Mouse (Mus musculus) forebrain, embryonic 14.5 days (tissue): Measurements from ENCODE around the gene Samd10. TPM values are rescaled to one million over a fixed set of nuclear protein-coding genes. Genes with fewer than 3 reads are reported as not detected.
A peak's percentile ranks its signal among the peaks of the same experiment; 100 is the strongest.

Experiments used
- ATAC-seq: fragments of 200-750 bp; cut with Nextera tagmentation; 2 replicates; pipeline ENCODE4 v1.8.0; 2017; ENCODE audit warnings: mild to moderate bottlenecking, moderate library complexity
- DNase-seq: peaks from one replicate; pipeline ENCODE4 v3.0.0-alpha.2; 2015; ENCODE audit warnings: low spot score
- H3K27ac ChIP-seq: fragments of 300-500 bp; sonication (generic); 2 replicates; pipeline ENCODE4 v1.5.1; 2014; ENCODE audit warnings: low read depth, mild to moderate bottlenecking, control low read depth, low read length, moderate library complexity
- H3K27me3 ChIP-seq: fragments of 300-500 bp; sonication (generic); replicated peaks from 2 replicates; pipeline ENCODE4 v1.6.1; 2014; ENCODE audit warnings: low read length, control low read depth, mixed read lengths; ENCODE audit not compliant: control insufficient read depth, insufficient read depth
- H3K36me3 ChIP-seq: fragments of 300-500 bp; sonication (generic); 2 replicates; pipeline ENCODE4 v1.6.1; 2014; ENCODE audit warnings: low read length, control low read depth; ENCODE audit not compliant: control insufficient read depth, insufficient read depth
- H3K4me1 ChIP-seq: fragments of 300-500 bp; sonication (generic); 2 replicates; pipeline ENCODE4 v1.6.1; 2014; ENCODE audit warnings: antibody characterized with exemption, low read length, control low read depth; ENCODE audit not compliant: control insufficient read depth, insufficient read depth
- H3K4me2 ChIP-seq: fragments of 300-500 bp; sonication (generic); 2 replicates; pipeline ENCODE4 v1.6.1; 2014; ENCODE audit warnings: mild to moderate bottlenecking, control low read depth, low read length
- H3K4me3 ChIP-seq: fragments of 300-500 bp; sonication (generic); 2 replicates; pipeline ENCODE4 v1.5.1; 2014; ENCODE audit warnings: low read depth, low read length, control low read depth
- H3K9ac ChIP-seq: fragments of 300-500 bp; sonication (generic); 2 replicates; pipeline ENCODE4 v1.6.1; 2014; ENCODE audit warnings: mild to moderate bottlenecking, low read length, control low read depth, moderate library complexity
- H3K9me3 ChIP-seq: fragments of 300-500 bp; sonication (generic); replicated peaks from 2 replicates; pipeline ENCODE4 v1.6.1; 2016; ENCODE audit warnings: low read length, control low read depth, mixed read lengths; ENCODE audit not compliant: control insufficient read depth
- WGBS: fragments of 180-500 bp; shearing (Covaris S2); extraction: QIAGEN DNeasy Blood & Tissue Kit; methylation state at CpG from one replicate; pipeline ENCODE4 v1.1.7; 2014; 5-methylcytosine and 5-hydroxymethylcytosine counted together
- polyA plus RNA-seq: library from polyadenylated mRNA; unstranded; fragments of >200 nt; fragmentation: Nextera tagmentation; extraction: Ambion mirVana; gene quantifications from 2 replicates; pipeline ENCODE4 v1.2.1, GENCODE M21; 2014

Gene Samd10
- polyA plus RNA-seq, 1 experiment from 2014 or later, result 140 TPM

DNA sequence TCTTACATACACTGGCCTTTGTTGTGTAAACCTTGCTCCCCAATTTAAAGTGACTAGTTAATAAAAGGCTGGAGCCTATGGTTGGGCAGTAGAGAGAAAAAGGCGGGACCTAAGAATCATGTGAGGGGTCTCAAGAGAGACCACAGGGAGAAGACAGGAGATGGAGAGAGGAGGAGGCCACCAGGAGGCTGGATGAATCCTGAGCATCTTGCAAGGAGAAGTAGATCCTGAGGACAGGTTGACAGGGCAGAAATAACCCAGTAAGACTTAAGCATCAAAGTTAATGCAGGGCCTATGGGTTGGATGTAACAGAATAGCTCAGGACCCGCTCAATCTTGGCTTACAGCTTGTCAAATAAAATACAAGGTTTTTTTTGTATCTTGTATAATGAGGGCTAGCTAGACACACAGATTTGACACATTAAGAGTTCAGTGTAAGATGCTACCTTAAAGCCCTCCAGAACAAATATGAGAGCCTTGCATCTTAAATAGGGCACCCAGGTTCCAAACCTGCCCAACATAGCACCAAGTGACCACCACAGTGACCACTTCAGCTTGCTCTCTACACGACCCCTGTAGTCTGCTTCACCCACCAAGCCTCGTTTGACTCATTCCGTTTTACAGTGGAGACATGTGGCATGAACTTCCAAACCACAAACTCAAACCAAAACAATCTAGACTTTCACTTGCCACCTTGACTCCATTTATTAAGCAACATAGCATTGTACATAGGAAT lies 19.9 kb upstream of the Samd10 start:
- 93% methylated on average over 5 of the region's 5 CpGs for WGBS
- ATAC-seq, result no peak
- Histone ChIP-seq H3K9me3 (no peaks in the 10 kb centered on the region), H3K4me3 (no peak overlapping the region), H3K4me2 (no peak overlapping the region), H3K4me1 (no peaks in the 10 kb centered on the region), H3K36me3 (peaks cover 64% of the 10 kb centered on the region), H3K27me3 (no peaks in the 10 kb centered on the region), H3K9ac (no peak overlapping the region), H3K27ac (no peak overlapping the region)
- DNase-seq, result no peak

DNA sequence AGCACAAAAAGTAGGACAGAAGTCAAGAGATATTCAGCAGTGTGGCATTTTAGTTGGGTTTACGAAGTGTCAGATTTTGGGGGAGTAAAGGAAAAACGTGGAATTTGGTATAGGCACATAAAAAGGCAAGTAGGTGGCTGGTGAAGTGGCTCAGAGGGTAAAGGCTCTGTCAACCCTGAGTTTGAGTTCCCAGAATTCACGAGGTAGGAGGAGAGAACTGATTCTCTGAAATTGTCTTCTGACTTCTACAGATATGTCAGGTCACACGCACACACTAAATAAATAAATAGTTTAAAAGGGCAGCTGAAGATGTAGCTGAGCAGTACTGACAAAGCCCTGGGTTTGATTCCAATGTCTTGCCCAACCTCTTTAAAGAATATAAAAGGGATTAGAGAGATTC lies 3.4 kb upstream of the Samd10 start:
- H3K36me3 ChIP-seq, result no peaks in the 10 kb centered on the region
- DNase-seq (no peak), ATAC-seq (no peak)
- peaks cover 17% of the 10 kb centered on the region for H3K4me1 ChIP-seq
- peak overlapping the region; percentile 58; the same call in 1 of the 2 replicates for H3K4me3 ChIP-seq
- no peaks in the 10 kb centered on the region for H3K27me3 ChIP-seq
- no peaks in the 10 kb centered on the region for H3K9me3 ChIP-seq
- peak overlapping the region; percentile 83 for H3K4me2 ChIP-seq
- no peak overlapping the region for H3K9ac ChIP-seq
- 79% methylated on average over 4 of the region's 4 CpGs for WGBS
- no peak overlapping the region for H3K27ac ChIP-seq

DNA sequence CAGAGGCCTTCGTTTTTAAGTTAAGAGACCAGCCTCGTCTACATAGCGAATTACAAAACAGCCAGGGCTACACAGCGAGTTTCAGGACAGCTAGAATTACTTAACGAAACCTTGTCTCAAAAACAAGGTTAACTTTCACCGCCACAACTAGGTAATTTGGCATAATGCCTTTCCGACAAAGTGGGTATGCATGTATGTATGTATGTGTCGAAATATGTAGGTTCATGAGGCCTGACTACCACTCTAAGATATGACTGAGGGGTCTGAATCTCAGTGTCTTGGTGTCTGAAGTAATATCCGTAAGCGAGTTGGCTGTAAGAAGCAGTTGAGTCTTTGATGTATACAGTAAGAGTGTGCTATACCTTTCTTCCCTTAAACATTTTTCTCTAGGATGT lies 2.7 kb upstream of the Samd10 start:
- peak overlapping the region; percentile 83 for H3K9ac ChIP-seq
- H3K4me3 ChIP-seq, result peak overlapping the region; percentile 58
- H3K4me2 ChIP-seq, result peak overlapping the region; percentile 83
- DNase-seq, result no peak
- 30% methylated on average over 10 of the region's 10 CpGs for WGBS
- 0 out of 2 replicates have a peak overlapping the region, but pooled peaks have one; percentile 15 for H3K27ac ChIP-seq
- H3K9me3 ChIP-seq, result no peaks in the 10 kb centered on the region
- no peaks in the 10 kb centered on the region for H3K27me3 ChIP-seq
- no peak for ATAC-seq
- H3K4me1 ChIP-seq, result peaks cover 17% of the 10 kb centered on the region
- no peaks in the 10 kb centered on the region for H3K36me3 ChIP-seq

DNA sequence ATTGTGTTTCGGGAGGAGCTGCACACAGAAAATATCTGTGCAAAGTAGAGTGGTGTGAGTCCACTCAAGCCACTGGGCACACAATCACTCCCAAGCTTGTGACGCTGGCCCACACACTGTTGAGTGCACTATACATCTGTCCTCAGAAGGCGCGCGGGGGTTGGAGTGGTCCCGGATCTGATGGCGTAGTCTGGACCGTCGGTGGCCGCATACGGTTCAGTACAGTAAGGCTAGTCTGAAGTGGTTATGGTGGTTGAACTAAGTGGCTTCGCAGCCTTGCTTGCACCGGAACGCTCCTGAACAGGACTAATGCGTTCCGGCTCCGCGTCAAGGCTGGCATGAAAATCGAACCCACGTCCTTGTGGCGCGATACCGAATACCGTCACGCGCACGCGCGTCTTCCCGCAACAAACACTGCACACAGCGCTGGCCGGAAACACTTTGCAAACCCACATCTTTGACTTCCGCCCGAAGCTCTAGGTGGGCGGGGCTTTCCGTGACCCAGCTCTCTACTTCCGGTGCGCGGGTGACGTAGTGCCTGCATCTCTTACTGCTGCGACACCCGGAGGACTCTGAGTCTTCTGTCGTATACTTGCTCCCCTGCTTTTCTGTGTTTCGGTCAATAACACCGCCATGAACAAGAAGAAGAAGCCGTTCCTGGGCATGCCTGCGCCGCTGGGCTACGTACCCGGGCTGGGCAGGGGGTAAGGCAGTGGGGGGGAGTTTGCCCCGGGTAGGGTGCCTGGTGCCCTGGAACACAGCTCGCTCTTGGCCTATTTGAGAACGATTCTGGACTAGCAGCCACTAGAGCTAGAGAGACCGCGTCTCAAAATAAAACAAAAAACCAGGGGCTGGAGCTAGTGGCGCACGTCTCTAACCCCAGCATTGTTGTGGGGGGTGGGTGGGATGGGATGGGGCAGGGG lies 2.1 kb upstream of the Samd10 start:
- Histone ChIP-seq H3K4me1 (peaks cover 17% of the 10 kb centered on the region), H3K27me3 (no peaks in the 10 kb centered on the region), H3K4me2 (peak overlapping the region; percentile 83), H3K27ac (peak overlapping the region; percentile 82), H3K9ac (peak overlapping the region; percentile 83), H3K4me3 (peak overlapping the region; percentile 58), H3K36me3 (peaks cover 6% of the 10 kb centered on the region), H3K9me3 (no peaks in the 10 kb centered on the region)
- peak; percentile 99 for DNase-seq
- WGBS, result 1% methylated on average over 57 of the region's 57 CpGs
- ATAC-seq, result peak; percentile 96

DNA sequence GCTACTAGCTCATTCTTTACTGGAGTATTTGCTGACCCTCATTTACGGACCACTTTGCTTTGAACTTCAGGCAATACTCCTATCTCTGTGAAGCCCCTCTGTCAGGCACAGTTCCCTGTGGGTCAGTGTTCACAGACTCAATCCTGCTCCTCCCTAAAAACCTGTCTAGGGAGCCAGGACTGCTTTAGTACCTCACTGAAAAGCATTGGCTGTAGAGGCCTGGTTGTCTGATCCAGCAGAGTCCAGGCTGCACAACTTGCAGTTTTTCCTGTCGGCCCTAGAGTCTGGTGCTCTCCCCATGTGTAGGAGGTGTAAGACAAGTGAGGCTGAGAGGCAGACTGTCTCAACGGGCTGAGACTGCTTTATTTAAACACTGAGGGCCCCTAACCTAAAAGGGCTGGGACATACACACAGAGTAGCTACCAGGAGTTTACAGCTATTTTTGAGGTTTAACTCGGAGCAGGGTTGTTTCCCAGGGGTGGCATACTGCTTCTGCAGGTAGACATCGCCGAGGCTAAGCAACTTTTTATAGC lies 1.3 kb upstream of the Samd10 start:
- peaks cover 17% of the 10 kb centered on the region for H3K4me1 ChIP-seq
- WGBS, result 60% methylated on average over 6 of the region's 6 CpGs
- H3K4me3 ChIP-seq, result peak overlapping the region; percentile 58
- H3K4me2 ChIP-seq, result peak overlapping the region; percentile 83
- no peaks in the 10 kb centered on the region for H3K9me3 ChIP-seq
- H3K36me3 ChIP-seq, result peaks cover 13% of the 10 kb centered on the region
- DNase-seq (no peak), ATAC-seq (no peak)
- no peaks in the 10 kb centered on the region for H3K27me3 ChIP-seq
- peak overlapping the region; percentile 83 for H3K9ac ChIP-seq
- no peak overlapping the region for H3K27ac ChIP-seq

DNA sequence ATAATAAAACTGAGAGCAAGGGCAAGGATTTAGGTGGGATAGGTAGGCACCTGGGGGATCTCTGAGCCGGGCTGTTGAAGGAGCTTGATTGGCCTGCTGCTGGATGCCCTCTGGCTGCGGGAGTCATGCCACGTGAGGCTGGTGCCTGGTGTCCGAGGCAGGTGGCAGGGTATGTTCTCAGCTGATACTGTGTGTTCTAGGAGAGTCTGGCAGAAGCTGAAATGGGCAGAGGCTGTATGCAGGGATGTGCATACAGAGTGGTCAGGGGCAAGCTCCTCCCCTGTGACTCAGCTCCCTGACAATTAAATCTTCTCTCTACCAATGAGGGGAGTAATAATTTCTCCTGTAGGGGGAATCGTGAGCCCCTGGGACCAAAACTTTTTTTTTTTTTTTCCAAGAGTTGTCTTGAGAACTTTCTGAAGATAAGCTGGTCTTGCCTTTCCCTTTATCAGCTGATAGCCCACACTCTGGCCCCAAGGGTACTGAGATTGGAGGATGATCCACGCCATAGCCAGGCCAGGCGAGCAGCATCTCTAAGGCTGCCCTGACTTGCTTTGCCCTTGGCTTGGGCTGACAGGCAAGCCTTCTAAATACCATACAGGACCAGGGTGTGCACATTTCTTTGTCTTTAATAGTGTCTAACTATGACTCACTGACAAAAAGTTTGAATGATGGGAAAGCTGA lies 1.5 kb downstream of the Samd10 start:
- H3K27me3 ChIP-seq, result no peaks in the 10 kb centered on the region
- no peak overlapping the region for H3K4me3 ChIP-seq
- no peak overlapping the region for H3K9ac ChIP-seq
- H3K27ac ChIP-seq, result no peak overlapping the region
- H3K9me3 ChIP-seq, result no peaks in the 10 kb centered on the region
- peaks cover 22% of the 10 kb centered on the region for H3K4me1 ChIP-seq
- WGBS, result 68% methylated on average over 7 of the region's 7 CpGs
- peaks cover 13% of the 10 kb centered on the region for H3K36me3 ChIP-seq
- H3K4me2 ChIP-seq, result peak overlapping the region; percentile 81
- DNase-seq, result no peak
- no peak for ATAC-seq

DNA sequence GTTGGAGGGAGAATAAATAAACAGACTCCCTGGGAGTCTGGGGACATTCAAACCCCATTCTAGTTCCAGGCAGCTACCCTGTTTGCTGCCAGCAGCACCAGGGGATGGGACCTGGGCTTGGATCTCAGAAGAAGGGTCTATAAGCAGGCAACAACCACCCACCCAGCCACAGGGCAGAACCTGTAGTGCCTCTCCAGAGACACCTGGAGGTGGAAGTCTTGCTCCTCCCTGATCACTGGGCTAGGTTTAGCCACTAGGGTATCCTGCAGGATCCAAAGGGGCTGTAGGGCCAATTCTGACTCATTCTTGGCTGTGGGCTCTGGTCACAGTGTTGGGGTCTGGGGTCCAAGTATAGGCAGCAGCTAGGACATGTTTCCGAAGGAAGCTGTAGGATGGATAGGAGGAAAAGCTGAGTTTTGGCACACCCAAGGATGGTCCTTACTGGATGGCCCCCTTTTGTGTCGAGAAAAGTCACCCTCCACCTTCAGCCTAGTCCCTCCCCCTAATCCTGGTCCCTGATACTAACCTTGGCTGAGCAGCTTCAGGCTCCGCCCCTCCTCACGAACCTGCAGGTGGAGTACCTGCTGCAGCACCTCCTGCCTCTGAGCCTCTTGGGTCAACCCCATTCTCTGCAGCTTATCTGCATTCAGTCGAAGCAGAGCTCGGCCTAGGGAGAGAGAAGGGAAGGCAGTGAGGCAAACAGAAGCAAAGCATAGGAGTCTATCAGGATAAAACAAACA lies 2.6 kb downstream of the Samd10 start:
- WGBS, result 63% methylated on average over 6 of the region's 6 CpGs

More for the DNA sequence above, 2.6 kb downstream of the Samd10 start:
- no peak overlapping the region for H3K9ac ChIP-seq
- H3K4me3 ChIP-seq, result no peak overlapping the region
- DNase-seq (no peak), ATAC-seq (no peak)
- H3K27me3 ChIP-seq, result no peaks in the 10 kb centered on the region
- no peak overlapping the region for H3K4me2 ChIP-seq
- peaks cover 19% of the 10 kb centered on the region for H3K4me1 ChIP-seq
- H3K27ac ChIP-seq, result no peak overlapping the region
- H3K9me3 ChIP-seq, result no peaks in the 10 kb centered on the region
- peaks cover 13% of the 10 kb centered on the region for H3K36me3 ChIP-seq
